Mouse (Mus musculus) neutrophil, adult 65 days (primary cell): ENCODE measurements around the gene Rbmy. TPM values are rescaled to one million over a fixed set of nuclear protein-coding genes. Genes with fewer than 3 reads are reported as not detected.

Experiments used
- total RNA-seq: library from RNA; stranded (reverse); gene quantifications from 2 replicates; pipeline ENCODE4 v1.2.4, GENCODE M21; 2023

The Rbmy gene
- total RNA-seq: not detected in 2 replicates

DNA sequence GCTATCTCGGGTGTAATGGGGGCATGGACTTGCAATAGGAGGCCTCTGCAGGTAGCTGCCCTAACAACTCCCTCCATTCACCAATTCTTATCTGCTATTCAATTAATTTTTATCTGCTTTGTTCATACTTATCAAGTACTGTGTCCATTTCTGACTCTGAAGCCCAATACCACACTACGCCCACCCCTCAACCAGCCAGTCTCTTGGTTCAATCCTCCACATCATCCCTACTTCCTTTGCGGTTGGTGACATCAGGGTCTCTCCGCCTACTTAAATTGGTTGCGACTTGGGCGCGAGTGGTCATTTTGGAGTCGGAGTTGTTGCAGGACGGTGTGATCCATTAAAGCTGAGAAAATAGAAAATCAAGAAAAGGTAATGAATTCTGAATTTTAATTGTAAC lies at the start of gene Rbmy, which contains the start of gene Gm10256:
TSS of gene Rbmy (plus strand) at position 301 of the 400 bp plus-strand sequence.
TSS of gene Gm10256 (plus strand) at position 320 of the 400 bp plus-strand sequence.

DNA sequence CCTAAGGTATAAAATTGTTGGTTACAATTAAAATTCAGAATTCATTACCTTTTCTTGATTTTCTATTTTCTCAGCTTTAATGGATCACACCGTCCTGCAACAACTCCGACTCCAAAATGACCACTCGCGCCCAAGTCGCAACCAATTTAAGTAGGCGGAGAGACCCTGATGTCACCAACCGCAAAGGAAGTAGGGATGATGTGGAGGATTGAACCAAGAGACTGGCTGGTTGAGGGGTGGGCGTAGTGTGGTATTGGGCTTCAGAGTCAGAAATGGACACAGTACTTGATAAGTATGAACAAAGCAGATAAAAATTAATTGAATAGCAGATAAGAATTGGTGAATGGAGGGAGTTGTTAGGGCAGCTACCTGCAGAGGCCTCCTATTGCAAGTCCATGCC lies 34.4 kb upstream of the Rbmy start, which contains the start of gene Gm4064:
TSS of gene Gm4064 (minus strand) at position 101 of the 400 bp plus-strand sequence.

Other genes starting within 250 kb of the Rbmy start
- gene H2al2c, start 231.6 kb upstream of the Rbmy start, total RNA-seq: not detected in 2 replicates
- gene Sry, start 167.0 kb upstream of the Rbmy start, total RNA-seq: not detected in 2 replicates
- not detected in 2 replicates for gene H2al2b, start 110.0 kb upstream of the Rbmy start, total RNA-seq
- gene Gm4064, start 34.5 kb upstream of the Rbmy start, total RNA-seq: not detected in 2 replicates
- not detected in 2 replicates for gene Gm10256, start within 50 bp of the Rbmy start, total RNA-seq
- not detected in 2 replicates for gene Gm10352, start 70.3 kb downstream of the Rbmy start, total RNA-seq
- not detected in 2 replicates for gene Gm29289, start 101.9 kb downstream of the Rbmy start, total RNA-seq